Mouse (Mus musculus): Measurements from ENCODE around the gene Rbm6. TPM values are rescaled to one million over a fixed set of nuclear protein-coding genes. Genes with fewer than 3 reads are reported as not detected.

Rbm6 gene
- polyA plus RNA-seq, 1 experiment from 2014 or later = 102 TPM

- Histone ChIP-seq H3K27me3 (ENCODE audit: control insufficient read depth, insufficient read depth, low read length) (no peaks in the 10 kb centered on the region), H3K27ac (ENCODE audit: low read depth, low read length) (no peak overlapping the region), H3K4me2 (ENCODE audit: low read depth) (no peak overlapping the region), H3K4me1 (ENCODE audit: control insufficient read depth, insufficient read depth, low read length) (no peaks in the 10 kb centered on the region), H3K4me3 (ENCODE audit: low read depth, low read length) (no peak overlapping the region), H3K9ac (ENCODE audit: low read length) (no peak overlapping the region), H3K36me3 (ENCODE audit: control insufficient read depth, insufficient read depth, low read length) (peaks cover 10% of the 10 kb centered on the region), H3K9me3 (ENCODE audit: control insufficient read depth, low read length) (no peaks in the 10 kb centered on the region)
- ATAC-seq (ENCODE audit: insufficient read depth, low FRiP score, low TSS enrichment) (no peak), DNase-seq (ENCODE audit: low spot score) (no peak)
These were observed 96.2 kb downstream of the Rbm6 start for GRCm38 (mm10) chr9:107776809-107777208.

- no peaks in the 10 kb centered on the region for H3K27me3 ChIP-seq (ENCODE audit: control insufficient read depth, insufficient read depth, low read length)
- H3K36me3 ChIP-seq (ENCODE audit: control insufficient read depth, insufficient read depth, low read length) = peaks cover 9% of the 10 kb centered on the region
- DNase-seq (ENCODE audit: low spot score) = no peak
- no peak overlapping the region for H3K4me3 ChIP-seq (ENCODE audit: low read depth, low read length)
- no peak for ATAC-seq (ENCODE audit: insufficient read depth, low FRiP score, low TSS enrichment)
- H3K9me3 ChIP-seq (ENCODE audit: control insufficient read depth, low read length) = no peaks in the 10 kb centered on the region
- H3K4me2 ChIP-seq (ENCODE audit: low read depth) = no peak overlapping the region
- H3K27ac ChIP-seq (ENCODE audit: low read depth, low read length) = no peak overlapping the region
- peaks cover 6% of the 10 kb centered on the region for H3K4me1 ChIP-seq (ENCODE audit: control insufficient read depth, insufficient read depth, low read length)
- H3K9ac ChIP-seq (ENCODE audit: low read length) = no peak overlapping the region
- 95% methylated on average over 3 of the region's 3 CpGs for WGBS
These were observed 98.6 kb downstream of the Rbm6 start for GRCm38 (mm10) chr9:107774411-107774810.

GRCm38 (mm10) chr9:107771782-107772181 lies 101.3 kb downstream of the Rbm6 start:
- no peak overlapping the region for H3K4me2 ChIP-seq (ENCODE audit: low read depth)
- peaks cover 23% of the 10 kb centered on the region for H3K36me3 ChIP-seq (ENCODE audit: control insufficient read depth, insufficient read depth, low read length)
- ATAC-seq (ENCODE audit: insufficient read depth, low FRiP score, low TSS enrichment) (no peak), DNase-seq (ENCODE audit: low spot score) (no peak)
- H3K9ac ChIP-seq (ENCODE audit: low read length) = no peak overlapping the region
- 78% methylated on average over 2 of the region's 2 CpGs for whole genome bisulfite sequencing
- no peaks in the 10 kb centered on the region for H3K9me3 ChIP-seq (ENCODE audit: control insufficient read depth, low read length)
- no peak overlapping the region for H3K27ac ChIP-seq (ENCODE audit: low read depth, low read length)
- H3K4me1 ChIP-seq (ENCODE audit: control insufficient read depth, insufficient read depth, low read length) = peaks cover 13% of the 10 kb centered on the region
- H3K27me3 ChIP-seq (ENCODE audit: control insufficient read depth, insufficient read depth, low read length) = no peaks in the 10 kb centered on the region
- no peak overlapping the region for H3K4me3 ChIP-seq (ENCODE audit: low read depth, low read length)

- H3K4me3 ChIP-seq (ENCODE audit: low read depth, low read length) = peak within 1 kb of the TSS; percentile 99
- H3K9me3 ChIP-seq (ENCODE audit: control insufficient read depth, low read length) = no peaks in the 10 kb centered on the region
- H3K4me2 ChIP-seq (ENCODE audit: low read depth) = peak within 1 kb of the TSS; percentile 69
- peak; percentile 100 for ATAC-seq (ENCODE audit: insufficient read depth, low FRiP score, low TSS enrichment)
- WGBS = under 1% methylated on average over 60 of the region's 60 CpGs
- peak within 1 kb of the TSS; percentile 86 for H3K27ac ChIP-seq (ENCODE audit: low read depth, low read length)
- peak; percentile 95 for DNase-seq (ENCODE audit: low spot score)
- peak within 1 kb of the TSS; percentile 100 for H3K9ac ChIP-seq (ENCODE audit: low read length)
- no peaks in the 10 kb centered on the region for H3K27me3 ChIP-seq (ENCODE audit: control insufficient read depth, insufficient read depth, low read length)
- peaks cover 25% of the 10 kb centered on the region for H3K36me3 ChIP-seq (ENCODE audit: control insufficient read depth, insufficient read depth, low read length)
- H3K4me1 ChIP-seq (ENCODE audit: control insufficient read depth, insufficient read depth, low read length) = peaks cover 13% of the 10 kb centered on the region
These were observed 102.4 kb downstream of the Rbm6 start, which contains the start of gene Rbm5 for GRCm38 (mm10) chr9:107770374-107771290. TSS of gene Rbm5 (minus strand) at chr9:107770996.

- ATAC-seq (ENCODE audit: insufficient read depth, low FRiP score, low TSS enrichment) = no peak
These were observed 103.0 kb downstream of the Rbm6 start for GRCm38 (mm10) chr9:107770037-107770373.

GRCm38 (mm10) chr9:107769445-107770000 lies 103.5 kb downstream of the Rbm6 start:
- no peak for ATAC-seq (ENCODE audit: insufficient read depth, low FRiP score, low TSS enrichment)
- H3K9me3 ChIP-seq (ENCODE audit: control insufficient read depth, low read length) = no peaks in the 10 kb centered on the region
- peak overlapping the region; percentile 99 for H3K4me3 ChIP-seq (ENCODE audit: low read depth, low read length)
- peaks cover 13% of the 10 kb centered on the region for H3K4me1 ChIP-seq (ENCODE audit: control insufficient read depth, insufficient read depth, low read length)
- DNase-seq (ENCODE audit: low spot score) = no peak
- H3K27me3 ChIP-seq (ENCODE audit: control insufficient read depth, insufficient read depth, low read length) = no peaks in the 10 kb centered on the region
- H3K36me3 ChIP-seq (ENCODE audit: control insufficient read depth, insufficient read depth, low read length) = peaks cover 29% of the 10 kb centered on the region
- 28% methylated on average over 4 of the region's 4 CpGs for WGBS
- no peak overlapping the region for H3K27ac ChIP-seq (ENCODE audit: low read depth, low read length)
- H3K4me2 ChIP-seq (ENCODE audit: low read depth) = peak overlapping the region; percentile 69
- H3K9ac ChIP-seq (ENCODE audit: low read length) = peak overlapping the region; percentile 100

More at GRCm38 (mm10) chr9:107770037-107770373, 103.0 kb downstream of the Rbm6 start:
- Histone ChIP-seq H3K4me1 (ENCODE audit: control insufficient read depth, insufficient read depth, low read length) (peaks cover 13% of the 10 kb centered on the region), H3K27me3 (ENCODE audit: control insufficient read depth, insufficient read depth, low read length) (no peaks in the 10 kb centered on the region), H3K9ac (ENCODE audit: low read length) (peak overlapping the region; percentile 100), H3K27ac (ENCODE audit: low read depth, low read length) (no peak overlapping the region), H3K4me2 (ENCODE audit: low read depth) (peak overlapping the region; percentile 69), H3K9me3 (ENCODE audit: control insufficient read depth, low read length) (no peaks in the 10 kb centered on the region), H3K4me3 (ENCODE audit: low read depth, low read length) (peak overlapping the region; percentile 99), H3K36me3 (ENCODE audit: control insufficient read depth, insufficient read depth, low read length) (peaks cover 29% of the 10 kb centered on the region)
- DNase-seq (ENCODE audit: low spot score) = no peak
- WGBS = 2% methylated on average over 9 of the region's 9 CpGs

GRCm38 (mm10) chr9:107768851-107769250 lies 104.2 kb downstream of the Rbm6 start:
- no peak for DNase-seq (ENCODE audit: low spot score)
- Histone ChIP-seq H3K36me3 (ENCODE audit: control insufficient read depth, insufficient read depth, low read length) (peaks cover 31% of the 10 kb centered on the region), H3K9me3 (ENCODE audit: control insufficient read depth, low read length) (no peaks in the 10 kb centered on the region), H3K27me3 (ENCODE audit: control insufficient read depth, insufficient read depth, low read length) (no peaks in the 10 kb centered on the region), H3K4me2 (ENCODE audit: low read depth) (peak overlapping the region; percentile 69), H3K4me1 (ENCODE audit: control insufficient read depth, insufficient read depth, low read length) (peaks cover 13% of the 10 kb centered on the region), H3K27ac (ENCODE audit: low read depth, low read length) (no peak overlapping the region), H3K9ac (ENCODE audit: low read length) (no peak overlapping the region), H3K4me3 (ENCODE audit: low read depth, low read length) (peak overlapping the region; percentile 99; the same call in 1 of the 2 replicates)
- ATAC-seq (ENCODE audit: insufficient read depth, low FRiP score, low TSS enrichment) = no peak
- 93% methylated on average over 5 of the region's 5 CpGs for WGBS

GRCm38 (mm10) chr9:107759593-107759992 lies 113.4 kb downstream of the Rbm6 start:
- H3K4me2 ChIP-seq (ENCODE audit: low read depth) = no peak overlapping the region

More at GRCm38 (mm10) chr9:107759593-107759992, 113.4 kb downstream of the Rbm6 start:
- H3K27ac ChIP-seq (ENCODE audit: low read depth, low read length) = no peak overlapping the region
- ATAC-seq (ENCODE audit: insufficient read depth, low FRiP score, low TSS enrichment) = no peak
- no peak for DNase-seq (ENCODE audit: low spot score)
- H3K9ac ChIP-seq (ENCODE audit: low read length) = no peak overlapping the region
- H3K9me3 ChIP-seq (ENCODE audit: control insufficient read depth, low read length) = no peaks in the 10 kb centered on the region
- WGBS = 95% methylated on average over 6 of the region's 6 CpGs
- no peaks in the 10 kb centered on the region for H3K4me1 ChIP-seq (ENCODE audit: control insufficient read depth, insufficient read depth, low read length)
- no peak overlapping the region for H3K4me3 ChIP-seq (ENCODE audit: low read depth, low read length)
- no peaks in the 10 kb centered on the region for H3K27me3 ChIP-seq (ENCODE audit: control insufficient read depth, insufficient read depth, low read length)
- peaks cover 34% of the 10 kb centered on the region for H3K36me3 ChIP-seq (ENCODE audit: control insufficient read depth, insufficient read depth, low read length)

Data from neural tube, embryonic 11.5 days (tissue).